Mouse (Mus musculus) liver, embryonic 14.5 days (tissue): ENCODE measurements at regions not wholly inside any gene's neighbourhood (a gene's known extent, or its start where the extent isn't known, plus 50 kb on each side); places are given as distances from the start of the nearest gene placed in this dataset.

Source experiments
- CTCF ChIP-seq: IDR thresholded peaks from 2 replicates; pipeline ENCODE4 v1.5.1; 2016; ENCODE audit warnings: antibody characterized with exemption, low read depth, control low read depth
- EP300 ChIP-seq: IDR thresholded peaks from 2 replicates; pipeline ENCODE4 v1.6.1; 2016; ENCODE audit warnings: antibody characterized with exemption, low read depth

GRCm38 (mm10) chr10:126664408-126665083 is 236.6 kb downstream of the Atp23 start:
- TF ChIP-seq CTCF = no peak
- TF ChIP-seq EP300 = no peak
